Mouse (Mus musculus): ENCODE data around the gene Heatr6. TPM values are rescaled to one million over a fixed set of nuclear protein-coding genes. Genes with fewer than 3 reads are reported as not detected.

Gene Heatr6
- polyA plus RNA-seq, 1 experiment, result 6.1 TPM

DNA sequence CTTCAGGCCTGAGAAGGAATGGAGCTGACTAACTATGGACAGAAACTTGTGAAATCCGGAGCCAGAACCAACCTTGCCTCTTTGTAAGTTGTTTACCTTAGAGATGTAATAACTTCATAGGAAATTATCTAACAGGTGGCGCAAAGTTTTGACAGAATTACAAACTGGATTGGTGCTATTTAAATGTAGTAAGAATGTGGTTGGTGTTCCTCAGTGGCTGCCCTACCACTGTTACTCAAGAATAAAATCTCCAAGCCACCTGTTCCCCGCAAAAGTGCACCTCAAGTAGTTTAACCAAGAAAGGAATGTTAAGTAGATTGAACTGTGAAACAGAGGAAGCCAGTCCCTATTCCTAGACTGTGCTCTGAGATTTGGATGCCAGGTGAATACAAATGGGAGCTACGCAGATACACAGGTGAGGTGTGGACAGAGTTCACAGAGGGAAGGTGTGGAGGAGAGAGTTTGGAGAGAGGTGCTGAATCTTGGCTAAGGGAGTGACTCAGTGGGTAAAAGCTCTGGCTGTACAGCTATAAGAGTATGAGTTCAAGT, 13.0 kb upstream of the Heatr6 start:
- no peak overlapping the region for H3K4me3 ChIP-seq (ENCODE audit: insufficient read depth, low read depth, low read length)
- no peaks in the 10 kb centered on the region for H3K4me1 ChIP-seq (ENCODE audit: control insufficient read depth, insufficient read depth, insufficient read length, low read length)
- H3K27ac ChIP-seq (replicated peaks; ENCODE audit: low read depth, low read length), result no peak overlapping the region

DNA sequence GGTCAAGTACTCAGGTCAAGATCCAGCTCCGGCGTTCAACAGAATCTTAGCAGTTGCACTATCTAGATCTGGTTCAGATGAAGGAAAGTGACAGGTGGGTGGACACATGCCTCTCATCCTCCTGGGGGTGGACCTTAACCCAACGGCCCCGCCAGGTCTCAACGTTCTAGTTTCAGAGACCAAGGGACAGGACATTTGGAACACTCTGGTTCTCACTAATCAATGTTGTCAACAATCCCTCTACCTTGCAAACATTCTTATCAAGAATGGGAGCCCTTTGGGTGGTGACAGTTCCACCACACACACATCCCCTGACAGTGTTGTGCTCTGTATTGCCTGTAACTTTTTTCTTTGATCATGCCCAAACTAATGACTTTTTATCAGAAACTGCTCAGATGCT, 11.7 kb upstream of the Heatr6 start:
- no peak overlapping the region for H3K27ac ChIP-seq (replicated peaks; ENCODE audit: low read depth, low read length)
- no peak overlapping the region for H3K4me3 ChIP-seq (ENCODE audit: insufficient read depth, low read depth, low read length)
- no peaks in the 10 kb centered on the region for H3K4me1 ChIP-seq (ENCODE audit: control insufficient read depth, insufficient read depth, insufficient read length, low read length)

DNA sequence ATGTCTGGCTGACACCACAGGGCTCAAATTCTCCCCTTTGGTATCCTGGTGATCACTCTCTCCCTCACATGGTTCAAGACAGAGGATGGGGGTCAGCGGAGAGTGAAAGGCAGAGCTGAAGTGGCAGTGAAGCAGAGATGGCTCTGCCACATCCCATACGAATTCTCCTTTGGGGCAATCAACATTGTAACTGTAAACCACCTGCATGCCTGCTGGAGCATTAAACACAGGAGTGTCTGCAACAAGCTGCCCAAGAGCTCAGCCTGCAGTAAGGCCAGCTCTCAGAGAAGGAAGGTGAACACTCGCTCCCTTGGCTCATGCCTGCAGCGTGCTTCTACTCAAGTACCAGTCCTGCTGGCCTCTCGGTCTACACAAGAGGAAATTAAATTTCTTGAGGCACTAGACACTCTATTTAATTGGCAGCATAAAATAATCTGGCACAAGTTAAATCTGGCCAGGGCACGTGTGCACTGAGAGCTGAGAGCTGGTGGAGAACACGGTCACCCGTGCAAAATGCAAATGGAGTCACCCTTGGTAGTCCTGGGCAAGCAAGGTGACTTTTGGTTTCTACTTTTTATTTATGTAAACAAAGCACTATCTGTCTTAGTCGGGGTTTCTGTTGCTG, 10.7 kb upstream of the Heatr6 start:
- H3K4me3 ChIP-seq (ENCODE audit: insufficient read depth, low read depth, low read length), result no peak overlapping the region
- no peaks in the 10 kb centered on the region for H3K4me1 ChIP-seq (ENCODE audit: control insufficient read depth, insufficient read depth, insufficient read length, low read length)
- H3K27ac ChIP-seq (replicated peaks; ENCODE audit: low read depth, low read length), result no peak overlapping the region

DNA sequence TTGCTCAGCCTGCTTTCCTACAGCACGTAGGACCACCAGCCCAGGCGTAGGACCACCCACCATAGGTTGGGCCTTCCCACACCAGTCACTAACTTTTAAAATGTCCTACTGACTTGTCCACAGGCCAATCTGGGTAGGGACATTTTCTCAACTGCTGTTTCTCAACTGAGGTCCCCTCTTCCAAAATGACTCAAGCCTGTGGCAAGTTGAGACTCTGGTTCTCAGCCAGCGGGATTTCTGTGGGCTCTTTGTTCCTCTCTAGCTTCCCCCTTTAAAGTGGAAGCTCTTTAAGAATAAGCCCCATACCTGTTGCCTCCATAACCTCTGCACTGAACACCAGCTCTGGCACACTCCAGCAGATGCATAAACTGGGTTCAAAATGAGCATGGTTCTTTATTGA, 10.0 kb upstream of the Heatr6 start:
- H3K4me1 ChIP-seq (ENCODE audit: control insufficient read depth, insufficient read depth, insufficient read length, low read length), result no peaks in the 10 kb centered on the region
- H3K27ac ChIP-seq (replicated peaks; ENCODE audit: low read depth, low read length), result no peak overlapping the region
- no peak overlapping the region for H3K4me3 ChIP-seq (ENCODE audit: insufficient read depth, low read depth, low read length)

DNA sequence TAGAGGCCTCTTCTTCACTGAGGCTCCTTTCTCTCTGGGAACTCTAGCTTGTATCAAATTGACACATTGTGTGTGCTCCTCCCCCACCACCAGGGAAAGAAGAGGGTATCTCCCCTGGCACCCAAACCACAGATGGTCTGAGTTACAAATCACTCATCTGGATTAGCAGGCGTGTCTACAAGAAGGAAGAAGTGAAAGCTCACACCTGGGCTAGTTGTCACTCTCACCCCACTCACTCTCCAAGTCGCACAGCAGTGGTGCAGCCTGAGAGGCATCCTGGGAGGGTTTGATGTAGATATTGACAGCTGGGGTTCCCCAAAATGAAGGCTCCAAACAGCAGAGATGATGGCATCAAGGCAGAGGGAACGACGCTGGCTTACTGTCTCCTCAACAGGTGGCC, 7.3 kb upstream of the Heatr6 start:
- H3K27ac ChIP-seq (replicated peaks; ENCODE audit: low read depth, low read length), result no peak overlapping the region
- no peaks in the 10 kb centered on the region for H3K4me1 ChIP-seq (ENCODE audit: control insufficient read depth, insufficient read depth, insufficient read length, low read length)
- H3K4me3 ChIP-seq (ENCODE audit: insufficient read depth, low read depth, low read length), result no peak overlapping the region

DNA sequence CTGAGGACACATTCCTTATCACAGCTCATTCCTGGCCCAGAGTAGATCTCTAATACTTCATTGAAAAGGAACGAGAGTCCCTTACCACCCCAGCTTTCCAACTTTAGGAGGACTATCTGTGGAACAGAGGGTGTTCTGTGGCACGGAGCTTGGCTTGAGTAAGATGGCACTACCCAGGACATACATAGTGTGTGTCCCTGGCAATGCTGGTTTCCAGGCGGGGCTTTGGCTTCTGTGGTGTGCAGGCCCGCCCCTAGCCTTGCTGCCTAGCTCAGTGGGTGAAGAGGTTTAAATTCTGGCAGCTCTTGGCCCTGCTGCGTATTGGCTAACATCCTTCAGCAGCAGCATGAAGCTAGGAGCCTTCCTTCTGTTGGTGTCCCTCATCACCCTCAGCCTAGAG, 6.8 kb upstream of the Heatr6 start, which contains the start of gene Wfdc21:
TSS of gene Wfdc21 (plus strand) at position 260 of the 400 bp plus-strand sequence.
- Histone ChIP-seq H3K4me3 (ENCODE audit: insufficient read depth, low read depth, low read length) (no peak within 1 kb of the TSS), H3K4me1 (ENCODE audit: control insufficient read depth, insufficient read depth, insufficient read length, low read length) (no peaks in the 10 kb centered on the region), H3K27ac (replicated peaks; ENCODE audit: low read depth, low read length) (no peak within 1 kb of the TSS)

DNA sequence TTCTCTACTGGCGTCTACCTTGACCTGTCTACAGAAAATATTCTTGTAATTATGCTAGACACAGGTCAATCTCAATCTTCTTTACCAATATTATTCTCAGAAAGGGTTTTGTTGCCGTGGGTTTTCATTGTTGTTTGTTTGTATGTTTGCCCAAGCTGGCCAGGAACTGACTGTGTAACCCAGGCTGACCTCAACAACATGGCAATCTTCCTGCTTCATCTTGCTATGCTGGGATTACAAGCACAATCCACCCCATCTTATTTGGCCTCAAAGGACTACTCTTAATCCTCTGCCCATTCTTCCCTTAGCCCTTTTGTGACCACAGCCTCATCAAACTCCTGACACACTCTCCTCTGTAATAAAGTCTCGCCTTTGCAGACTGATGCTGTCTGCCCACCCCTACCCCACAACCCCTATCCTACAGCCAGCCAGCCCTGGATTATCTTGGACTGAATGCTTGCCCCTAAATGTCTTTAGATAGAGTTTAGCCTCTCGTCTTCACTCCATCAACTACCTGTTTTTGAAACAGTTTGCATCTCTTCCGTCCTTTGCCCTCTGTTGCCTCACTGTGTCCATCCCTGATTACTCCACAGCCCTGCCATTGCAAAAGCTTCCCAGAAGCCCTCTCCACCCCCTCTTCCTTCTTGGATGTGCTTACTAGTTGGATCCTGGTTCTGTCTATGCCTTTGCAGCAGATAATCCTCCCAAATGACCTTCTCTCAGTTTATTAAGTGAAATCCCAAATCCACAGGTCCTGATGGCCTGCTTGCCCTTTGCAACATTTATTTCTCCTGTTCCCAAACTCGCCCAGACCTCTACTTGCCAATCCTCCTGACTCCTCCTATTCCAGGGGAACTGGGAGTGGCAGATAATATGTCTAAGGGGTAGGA, 5.9 kb upstream of the Heatr6 start:
- Histone ChIP-seq H3K4me1 (ENCODE audit: control insufficient read depth, insufficient read depth, insufficient read length, low read length) (no peaks in the 10 kb centered on the region), H3K4me3 (ENCODE audit: insufficient read depth, low read depth, low read length) (no peak overlapping the region)

DNA sequence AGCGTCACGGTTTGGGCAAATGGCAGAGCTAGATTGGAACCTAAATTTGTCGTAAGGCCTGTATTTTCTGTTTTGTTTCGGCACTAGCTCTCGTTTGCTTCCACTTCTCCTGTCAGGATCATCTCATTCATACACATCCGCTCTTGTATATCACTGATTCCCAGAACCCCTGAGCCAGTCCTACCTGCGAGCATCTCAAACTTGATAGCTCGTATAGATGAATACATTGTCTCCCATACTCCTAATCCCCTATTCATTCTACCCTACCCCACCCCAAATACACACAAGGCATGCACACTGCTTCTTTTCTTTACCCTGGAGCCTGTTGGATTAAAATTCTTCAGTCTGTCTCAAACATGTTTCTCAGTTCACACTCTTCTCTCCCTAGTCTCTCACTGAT, 731 bp downstream of the Heatr6 start:
- H3K4me3 ChIP-seq (ENCODE audit: insufficient read depth, low read depth, low read length), result peak overlapping the region; percentile 95
- H3K27ac ChIP-seq (replicated peaks; ENCODE audit: low read depth, low read length), result no peak overlapping the region
- H3K4me1 ChIP-seq (ENCODE audit: control insufficient read depth, insufficient read depth, insufficient read length, low read length), result no peaks in the 10 kb centered on the region

More for the DNA sequence above, 5.9 kb upstream of the Heatr6 start:
- no peak overlapping the region for H3K27ac ChIP-seq (replicated peaks; ENCODE audit: low read depth, low read length)

DNA sequence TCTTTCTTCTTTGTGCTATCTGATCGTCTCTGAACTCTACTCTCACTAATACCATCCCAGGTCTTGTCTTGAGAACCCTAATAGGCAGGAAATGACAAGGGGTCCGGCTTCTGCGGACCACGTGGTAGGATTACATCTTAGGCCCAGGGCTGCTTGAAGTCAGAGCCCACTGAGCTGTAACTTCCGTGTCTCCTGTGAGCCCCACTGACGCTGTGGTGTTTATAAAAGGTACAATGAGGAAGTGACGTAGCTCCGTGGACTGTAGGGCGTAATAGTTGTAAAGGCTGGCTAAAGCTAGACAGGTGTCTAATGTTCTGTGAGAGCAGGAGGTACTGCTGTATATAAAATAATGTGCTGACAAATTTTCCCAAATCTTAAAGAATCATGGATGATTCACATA, 13.8 kb downstream of the Heatr6 start:
- Histone ChIP-seq H3K4me3 (ENCODE audit: insufficient read depth, low read depth, low read length) (no peak overlapping the region), H3K27ac (replicated peaks; ENCODE audit: low read depth, low read length) (no peak overlapping the region), H3K4me1 (ENCODE audit: control insufficient read depth, insufficient read depth, insufficient read length, low read length) (no peaks in the 10 kb centered on the region)

DNA sequence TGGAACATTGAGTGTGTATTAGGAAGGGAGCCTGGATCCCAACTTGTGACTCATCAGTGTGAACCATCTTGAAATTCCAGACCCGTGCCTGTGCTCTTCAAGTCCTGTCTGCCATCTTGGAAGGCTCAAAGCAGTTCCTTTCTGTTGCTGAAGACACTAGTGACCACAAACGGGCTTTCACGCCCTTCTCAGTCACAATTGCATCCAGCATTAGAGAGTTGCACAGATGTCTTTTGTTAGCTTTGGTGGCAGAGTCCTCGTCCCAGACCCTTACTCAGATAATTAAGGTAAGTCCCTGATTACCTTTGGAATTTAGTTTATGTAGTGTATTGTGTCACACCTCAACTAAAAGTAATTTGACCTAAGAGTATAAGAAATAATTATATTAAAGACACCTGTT, 15.5 kb downstream of the Heatr6 start:
- H3K4me3 ChIP-seq (ENCODE audit: insufficient read depth, low read depth, low read length), result no peak overlapping the region
- no peaks in the 10 kb centered on the region for H3K4me1 ChIP-seq (ENCODE audit: control insufficient read depth, insufficient read depth, insufficient read length, low read length)
- no peak overlapping the region for H3K27ac ChIP-seq (replicated peaks; ENCODE audit: low read depth, low read length)

DNA sequence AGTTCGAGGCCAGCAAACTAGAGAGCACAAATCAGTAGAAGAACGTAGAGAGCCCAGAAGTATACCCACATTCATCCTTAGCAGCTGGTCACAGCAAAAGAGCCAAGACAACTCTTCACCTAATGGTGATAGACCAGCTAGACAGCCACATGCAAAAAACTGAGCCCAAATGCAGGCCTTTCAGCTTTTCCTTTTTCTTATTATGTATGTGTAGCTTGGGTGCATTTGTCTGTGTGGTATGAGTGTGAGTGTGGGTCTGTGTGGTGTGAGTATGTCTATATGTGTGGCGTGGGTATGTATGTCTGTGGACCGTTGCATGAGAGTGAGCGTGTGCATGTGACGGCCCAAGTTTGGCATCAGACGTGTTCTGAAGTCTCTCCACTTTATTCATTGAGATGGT, 17.5 kb downstream of the Heatr6 start:
- H3K4me3 ChIP-seq (ENCODE audit: insufficient read depth, low read depth, low read length), result no peak overlapping the region
- no peaks in the 10 kb centered on the region for H3K4me1 ChIP-seq (ENCODE audit: control insufficient read depth, insufficient read depth, insufficient read length, low read length)
- H3K27ac ChIP-seq (replicated peaks; ENCODE audit: low read depth, low read length), result no peak overlapping the region

DNA sequence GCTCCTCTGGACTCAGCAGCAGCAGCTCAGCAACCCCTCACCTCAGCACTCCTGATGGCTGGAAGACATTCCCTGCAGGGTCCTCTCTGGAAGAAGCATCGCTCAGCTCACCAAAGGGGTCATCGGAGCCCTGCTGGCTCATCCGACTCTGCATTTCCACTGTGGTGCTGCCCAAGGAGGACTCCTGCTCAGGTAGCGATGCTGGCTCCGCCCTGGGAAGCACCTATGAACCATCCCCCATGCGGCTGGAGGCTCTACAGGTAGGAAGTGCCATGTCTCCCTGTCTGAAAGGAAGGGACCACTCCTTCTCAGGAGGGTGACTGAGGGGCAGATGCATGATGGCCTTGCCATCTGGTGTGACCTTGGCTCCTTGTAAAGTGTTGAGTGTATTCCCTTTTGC, 18.8 kb downstream of the Heatr6 start:
- Histone ChIP-seq H3K27ac (replicated peaks; ENCODE audit: low read depth, low read length) (no peak overlapping the region), H3K4me1 (ENCODE audit: control insufficient read depth, insufficient read depth, insufficient read length, low read length) (no peaks in the 10 kb centered on the region), H3K4me3 (ENCODE audit: insufficient read depth, low read depth, low read length) (no peak overlapping the region)

DNA sequence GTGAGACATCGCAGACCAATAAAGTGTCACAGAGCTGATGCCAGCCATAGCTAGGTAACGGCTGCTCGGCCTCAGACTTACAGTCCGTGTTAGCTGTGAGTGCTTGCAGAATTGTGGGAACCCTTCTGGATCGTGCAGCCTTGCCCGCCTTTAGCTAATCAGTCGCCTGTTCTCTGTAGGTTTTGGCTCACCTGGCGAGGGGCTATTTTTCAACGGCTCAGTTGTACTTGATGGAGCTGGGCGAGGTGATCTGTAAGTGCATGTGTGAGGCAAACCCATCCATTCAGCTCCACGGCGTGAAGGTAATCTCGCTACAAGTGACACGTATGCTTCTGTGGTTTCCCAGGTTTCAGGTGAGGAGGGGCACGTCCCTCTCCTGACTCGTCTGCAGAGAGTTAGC, 20.2 kb downstream of the Heatr6 start:
- no peak overlapping the region for H3K4me3 ChIP-seq (ENCODE audit: insufficient read depth, low read depth, low read length)
- no peak overlapping the region for H3K27ac ChIP-seq (replicated peaks; ENCODE audit: low read depth, low read length)
- H3K4me1 ChIP-seq (ENCODE audit: control insufficient read depth, insufficient read depth, insufficient read length, low read length), result no peaks in the 10 kb centered on the region

DNA sequence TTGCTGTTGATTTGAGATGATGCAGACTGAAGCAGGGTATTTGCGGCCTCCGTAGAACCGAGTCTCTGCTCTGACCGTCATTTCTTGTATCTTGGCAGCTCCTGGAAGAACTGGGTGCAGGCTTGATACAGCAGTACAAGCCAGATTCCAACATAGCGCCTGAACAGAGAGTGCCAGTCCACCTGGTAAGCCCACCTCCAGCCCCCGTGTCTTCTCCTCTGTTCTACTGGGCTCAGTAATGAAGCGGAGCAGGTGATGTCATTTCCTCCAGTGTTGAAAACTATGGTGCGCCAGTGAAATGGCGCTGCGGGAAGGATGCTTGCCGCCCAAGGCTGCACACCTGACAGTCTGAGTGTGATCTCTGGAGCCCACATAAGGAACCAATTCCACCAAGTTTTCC, 20.8 kb downstream of the Heatr6 start:
- H3K27ac ChIP-seq (replicated peaks; ENCODE audit: low read depth, low read length), result no peak overlapping the region
- no peaks in the 10 kb centered on the region for H3K4me1 ChIP-seq (ENCODE audit: control insufficient read depth, insufficient read depth, insufficient read length, low read length)
- no peak overlapping the region for H3K4me3 ChIP-seq (ENCODE audit: insufficient read depth, low read depth, low read length)

DNA sequence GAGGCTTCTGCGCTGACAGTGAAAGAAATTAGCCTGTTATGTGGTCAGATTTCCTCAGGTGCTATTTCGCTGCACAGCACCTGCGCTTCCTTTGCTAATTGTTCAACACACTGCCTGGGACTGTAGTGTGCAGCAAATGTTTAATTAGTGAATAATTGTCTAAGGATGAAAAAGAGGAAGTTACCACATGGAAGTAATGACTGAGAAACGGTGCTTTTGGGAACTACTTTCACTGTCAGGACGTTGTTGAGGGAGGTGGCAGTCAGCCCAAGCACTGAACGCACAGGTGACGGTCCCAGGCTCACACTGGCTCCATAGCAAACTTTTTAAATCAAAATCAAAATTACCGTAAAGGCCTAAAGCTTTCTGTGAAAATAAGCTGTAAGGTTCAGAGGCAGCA, 23.3 kb downstream of the Heatr6 start:
- H3K4me1 ChIP-seq (ENCODE audit: control insufficient read depth, insufficient read depth, insufficient read length, low read length), result no peaks in the 10 kb centered on the region

More for the DNA sequence above, 23.3 kb downstream of the Heatr6 start:
- Histone ChIP-seq H3K27ac (replicated peaks; ENCODE audit: low read depth, low read length) (no peak overlapping the region), H3K4me3 (ENCODE audit: insufficient read depth, low read depth, low read length) (no peak overlapping the region)
